Mouse (Mus musculus) heart, postnatal 0 days (tissue): ENCODE results near the gene Fbxo27. TPM values are rescaled to one million over a fixed set of nuclear protein-coding genes. Genes with fewer than 3 reads are reported as not detected.

Source experiments
- ATAC-seq: fragments of 200-750 bp; cut with Nextera tagmentation; 2 replicates; pipeline ENCODE4 v1.8.0; 2017; ENCODE audit warnings: low read depth, moderate number of reproducible peaks, moderate library complexity; ENCODE audit not compliant: insufficient read depth
- DNase-seq: peaks from one replicate; pipeline ENCODE4 v3.0.0-alpha.2; 2016; ENCODE audit warnings: low spot score
- H3K27ac ChIP-seq: fragments of 300-500 bp; sonication (generic); 2 replicates; pipeline ENCODE4 v1.5.1; 2014; ENCODE audit warnings: low read depth, mild to moderate bottlenecking
- H3K27me3 ChIP-seq: fragments of 300-500 bp; sonication (generic); 2 replicates; pipeline ENCODE4 v1.6.1; 2014; ENCODE audit warnings: low read length, mixed read lengths; ENCODE audit not compliant: control insufficient read depth, insufficient read depth
- H3K36me3 ChIP-seq: fragments of 300-500 bp; sonication (generic); replicated peaks from 2 replicates; pipeline ENCODE4 v1.6.1; 2014; ENCODE audit warnings: low read length, mixed read lengths; ENCODE audit not compliant: control insufficient read depth, insufficient read depth
- H3K4me1 ChIP-seq: fragments of 300-500 bp; sonication (generic); 2 replicates; pipeline ENCODE4 v1.6.1; 2014; ENCODE audit warnings: antibody characterized with exemption; ENCODE audit not compliant: control insufficient read depth, insufficient read depth
- H3K4me2 ChIP-seq: fragments of 300-500 bp; sonication (generic); 2 replicates; pipeline ENCODE4 v1.6.1; 2014; ENCODE audit warnings: low read depth, mild to moderate bottlenecking, low read length, moderate library complexity
- H3K4me3 ChIP-seq: fragments of 300-500 bp; sonication (generic); 2 replicates; pipeline ENCODE4 v1.5.1; 2014; ENCODE audit warnings: low read depth, low read length
- H3K9ac ChIP-seq: fragments of 300-500 bp; sonication (generic); replicated peaks from 2 replicates; pipeline ENCODE4 v1.6.1; 2014; ENCODE audit warnings: low read depth, low read length, mixed read lengths
- H3K9me3 ChIP-seq: fragments of 300-500 bp; sonication (generic); replicated peaks from 2 replicates; pipeline ENCODE4 v1.6.1; 2016; ENCODE audit warnings: low read length; ENCODE audit not compliant: control insufficient read depth
- CTCF ChIP-seq: IDR thresholded peaks from 2 replicates; pipeline ENCODE4 v1.5.1; 2016; ENCODE audit warnings: antibody characterized with exemption, control low read depth, low read depth
- EP300 ChIP-seq: IDR thresholded peaks from 2 replicates; pipeline ENCODE4 v1.6.1; 2016; ENCODE audit warnings: antibody characterized with exemption, low read depth
- WGBS: fragments of 180-500 bp; shearing (Covaris S2); extraction: QIAGEN DNeasy Blood & Tissue Kit; methylation state at CpG from one replicate; pipeline ENCODE4 v1.1.7; 2014; 5-methylcytosine and 5-hydroxymethylcytosine counted together
- polyA plus RNA-seq: library from polyadenylated mRNA; unstranded; fragments of >200 nt; fragmentation: Nextera tagmentation; extraction: Ambion mirVana; gene quantifications from 2 replicates; pipeline ENCODE4 v1.2.1, GENCODE M21; 2015
- total RNA-seq: library from RNA; depleted of rRNA; stranded (reverse); fragments of >200 nt; gene quantifications from 2 replicates; pipeline ENCODE4 v1.2.3, GENCODE M21; 2014; ENCODE audit warnings: low replicate concordance; rRNA removed

Fbxo27 gene
- total RNA-seq (0.73 and 0.93 TPM in 2 replicates), polyA plus RNA-seq (1.5 and 1.7 TPM in 2 replicates)

DNA sequence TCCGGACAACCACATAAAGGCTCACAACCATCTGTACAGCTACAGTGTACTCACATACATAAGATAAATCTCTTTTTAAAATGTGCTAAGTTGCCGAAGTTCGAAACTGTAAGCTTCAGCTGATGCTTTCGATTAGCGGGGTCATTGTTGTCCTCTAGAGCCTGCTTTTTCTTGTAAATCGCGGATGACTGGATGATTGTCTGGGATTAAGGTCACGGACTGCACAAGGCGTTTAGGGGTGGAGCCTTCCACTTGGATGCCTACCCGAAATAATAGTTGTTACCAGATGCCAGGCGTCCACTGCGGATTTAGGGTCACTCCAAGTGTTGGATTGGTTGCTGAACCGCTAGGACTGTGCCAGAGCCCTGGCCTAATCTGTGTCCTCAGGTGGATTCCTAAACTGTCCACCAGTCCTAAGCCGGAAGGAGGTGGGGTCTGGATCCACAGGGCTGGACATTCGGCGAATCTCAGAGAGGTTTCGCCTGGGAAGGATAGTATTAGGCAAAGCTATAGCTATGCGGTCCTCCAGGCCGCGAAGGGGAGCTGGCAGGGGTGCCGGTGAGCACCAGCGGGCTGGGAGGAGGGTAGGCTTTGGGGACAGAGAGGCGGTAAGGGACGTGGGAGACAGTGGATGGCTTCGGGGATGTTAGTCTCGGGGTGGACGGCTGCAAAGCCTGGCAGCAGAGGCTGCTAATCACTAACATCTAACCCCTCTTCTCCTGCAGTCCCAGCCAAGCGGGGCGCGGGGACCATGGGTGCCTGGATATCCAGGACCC, at the start of gene Fbxo27:
TSS of gene Fbxo27 (plus strand) at position 305 of the 776 bp plus-strand sequence.
- Histone ChIP-seq H3K4me1 (no peaks in the 10 kb centered on the region), H3K9ac (no peak within 1 kb of the TSS; the same call in 1 of the 2 replicates), H3K9me3 (no peaks in the 10 kb centered on the region), H3K4me3 (peak within 1 kb of the TSS; percentile 41), H3K27me3 (peaks cover 8% of the 10 kb centered on the region; the same call in 1 of the 2 replicates), H3K36me3 (no peaks in the 10 kb centered on the region), H3K27ac (no peak within 1 kb of the TSS), H3K4me2 (peak within 1 kb of the TSS; percentile 68)
- DNase-seq (no peak), ATAC-seq (peak; percentile 42; the same call in 1 of the 2 replicates)
- 41% methylated on average over 27 of the region's 30 CpGs for WGBS
- TF ChIP-seq EP300: no peak
- no peak for TF ChIP-seq CTCF

DNA sequence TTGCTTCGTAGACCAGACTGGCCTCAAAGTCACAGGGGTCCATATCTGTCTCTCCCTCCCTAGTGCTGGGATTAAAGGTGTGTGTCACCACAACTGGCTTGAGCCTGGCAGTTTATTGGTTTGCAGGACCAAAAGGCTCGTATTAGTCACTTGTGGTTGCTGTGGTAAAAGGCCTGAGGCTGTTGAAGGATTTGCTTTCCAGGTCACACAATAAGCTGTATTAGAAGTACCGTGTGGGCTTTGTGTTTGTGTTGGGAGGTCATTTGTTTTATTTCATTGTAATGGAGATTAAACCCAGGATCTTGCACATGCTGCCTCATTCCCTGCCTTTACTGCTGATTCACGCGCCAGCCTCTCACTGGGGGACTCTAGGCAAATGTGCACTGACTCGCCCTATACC, 47.3 kb upstream of the Fbxo27 start:
- no peak overlapping the region for H3K27ac ChIP-seq
- no peaks in the 10 kb centered on the region for H3K9me3 ChIP-seq
- H3K36me3 ChIP-seq: no peaks in the 10 kb centered on the region
- DNase-seq: no peak
- no peak overlapping the region for H3K4me3 ChIP-seq
- H3K4me1 ChIP-seq: no peaks in the 10 kb centered on the region
- ATAC-seq: no peak
- H3K27me3 ChIP-seq: no peaks in the 10 kb centered on the region
- WGBS: 72% methylated on average over 6 of the region's 6 CpGs
- H3K4me2 ChIP-seq: no peak overlapping the region
- H3K9ac ChIP-seq: no peak overlapping the region
- TF ChIP-seq CTCF (no peak), EP300 (no peak)

DNA sequence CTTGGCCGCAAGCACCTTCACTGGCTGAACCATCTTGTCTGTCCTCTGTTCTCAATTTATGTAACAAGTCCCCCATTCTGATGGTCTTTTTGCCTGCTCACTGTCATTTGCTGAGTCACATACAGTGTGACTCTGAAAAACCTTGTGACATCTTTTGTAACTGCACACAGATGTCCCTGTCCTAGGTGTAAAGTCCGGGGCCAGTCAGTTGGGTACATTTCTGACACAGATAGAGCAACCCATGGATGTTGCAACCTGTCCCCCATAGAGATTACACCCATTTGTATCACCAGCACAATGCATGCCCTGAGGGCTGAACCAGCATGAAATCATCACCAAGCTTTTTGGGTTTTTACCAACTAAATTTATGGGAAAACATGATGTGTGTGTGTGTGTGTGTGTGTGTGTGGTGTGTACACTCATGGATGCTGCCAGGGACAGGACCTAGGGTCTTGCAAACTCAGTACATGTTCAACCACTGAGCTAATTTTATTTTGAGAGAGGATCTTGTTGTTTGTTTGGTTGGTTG, 46.6 kb upstream of the Fbxo27 start:
- Histone ChIP-seq H3K9me3 (no peaks in the 10 kb centered on the region), H3K36me3 (no peaks in the 10 kb centered on the region), H3K9ac (no peak overlapping the region), H3K4me1 (no peaks in the 10 kb centered on the region), H3K27me3 (no peaks in the 10 kb centered on the region), H3K4me3 (no peak overlapping the region), H3K4me2 (no peak overlapping the region), H3K27ac (no peak overlapping the region)
- TF ChIP-seq CTCF (no peak), EP300 (no peak)
- WGBS: 76% methylated on average over 2 of the region's 2 CpGs
- no peak for DNase-seq
- ATAC-seq: no peak

DNA sequence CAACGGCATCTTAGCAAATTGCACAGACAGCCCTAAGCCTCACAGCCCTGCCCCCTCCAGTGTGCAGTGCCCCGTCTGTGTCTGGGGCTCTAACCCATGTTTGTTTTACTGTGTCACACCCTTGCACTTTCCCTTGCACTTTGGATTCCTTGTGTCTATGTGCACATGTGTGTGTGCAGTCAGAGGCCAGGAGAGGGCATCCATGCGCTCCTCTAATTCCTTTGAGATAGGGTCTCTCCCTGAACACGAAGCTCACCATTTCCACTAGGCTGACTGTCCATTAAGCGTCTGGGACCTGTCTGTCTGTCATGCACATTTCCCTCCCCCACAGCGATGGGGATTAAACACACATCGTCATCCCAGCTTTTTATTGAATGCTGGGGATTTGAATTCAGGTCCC, 45.6 kb upstream of the Fbxo27 start:
- Histone ChIP-seq H3K4me1 (no peaks in the 10 kb centered on the region), H3K27ac (no peak overlapping the region), H3K9ac (no peak overlapping the region), H3K9me3 (no peaks in the 10 kb centered on the region), H3K36me3 (no peaks in the 10 kb centered on the region), H3K4me3 (no peak overlapping the region), H3K4me2 (no peak overlapping the region), H3K27me3 (no peaks in the 10 kb centered on the region)
- no peak for ATAC-seq
- DNase-seq: no peak
- TF ChIP-seq EP300 (no peak), CTCF (no peak)
- WGBS: 56% methylated on average over 7 of the region's 7 CpGs

DNA sequence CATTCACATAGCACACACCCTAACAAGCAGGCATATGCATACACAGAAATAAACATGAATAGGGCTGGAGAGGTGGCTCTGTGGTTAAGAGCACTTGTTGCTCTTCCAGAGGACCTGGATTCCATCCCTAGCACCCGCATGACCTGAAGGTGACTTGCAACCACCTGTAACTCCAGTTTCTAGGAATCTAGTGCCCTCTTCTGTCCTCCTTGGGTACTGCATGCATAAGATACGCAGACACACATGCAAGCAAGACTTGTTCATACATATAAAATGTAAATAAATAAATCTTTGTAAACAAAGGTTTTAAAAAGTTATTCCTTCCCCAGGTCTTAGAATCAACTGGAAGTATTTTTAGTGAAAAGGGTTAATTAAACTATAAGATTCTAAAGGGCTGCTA, 41.5 kb upstream of the Fbxo27 start:
- DNase-seq (no peak), ATAC-seq (no peak)
- WGBS: 80% methylated on average over 2 of the region's 2 CpGs
- Histone ChIP-seq H3K4me1 (no peaks in the 10 kb centered on the region), H3K9me3 (no peaks in the 10 kb centered on the region), H3K4me3 (no peak overlapping the region), H3K27me3 (no peaks in the 10 kb centered on the region), H3K27ac (no peak overlapping the region), H3K4me2 (no peak overlapping the region), H3K9ac (no peak overlapping the region), H3K36me3 (no peaks in the 10 kb centered on the region)
- TF ChIP-seq EP300: no peak
- TF ChIP-seq CTCF: no peak
